Mouse (Mus musculus) intestine, embryonic 14.5 days (tissue): Measurements from ENCODE around the gene Cbx7. TPM values are rescaled to one million over a fixed set of nuclear protein-coding genes. Genes with fewer than 3 reads are reported as not detected.

ENCODE experiments used
- ATAC-seq: fragments of 200-750 bp; cut with Nextera tagmentation; replicated peaks from 2 replicates; pipeline ENCODE4 v1.8.0; 2017; ENCODE audit warnings: low read depth, moderate number of reproducible peaks, moderate TSS enrichment, moderate library complexity; ENCODE audit not compliant: low FRiP score, low TSS enrichment
- DNase-seq: peaks from one replicate; pipeline ENCODE4 v3.0.0-alpha.2; 2018; ENCODE audit warnings: low spot score
- H3K27ac ChIP-seq: fragments of 300-500 bp; sonication (generic); 2 replicates; pipeline ENCODE4 v1.5.1; 2014; ENCODE audit warnings: low read depth, mild to moderate bottlenecking, control low read depth
- H3K27me3 ChIP-seq: fragments of 300-500 bp; sonication (generic); replicated peaks from 2 replicates; pipeline ENCODE4 v1.6.1; 2014; ENCODE audit warnings: low read length, control low read depth; ENCODE audit not compliant: control insufficient read depth, insufficient read depth
- H3K36me3 ChIP-seq: fragments of 300-500 bp; sonication (generic); 2 replicates; pipeline ENCODE4 v1.6.1; 2014; ENCODE audit warnings: low read length, control low read depth; ENCODE audit not compliant: control insufficient read depth, insufficient read depth
- H3K4me1 ChIP-seq: fragments of 300-500 bp; sonication (generic); replicated peaks from 2 replicates; pipeline ENCODE4 v1.6.1; 2014; ENCODE audit warnings: low read length, control low read depth, mixed read lengths; ENCODE audit not compliant: control insufficient read depth, insufficient read depth
- H3K4me2 ChIP-seq: fragments of 300-500 bp; sonication (generic); 2 replicates; pipeline ENCODE4 v1.6.1; 2014; ENCODE audit warnings: low read length
- H3K4me3 ChIP-seq: fragments of 300-500 bp; sonication (generic); 2 replicates; pipeline ENCODE4 v1.5.1; 2014; ENCODE audit warnings: low read depth, low read length, control low read depth, mixed read lengths
- H3K9ac ChIP-seq: fragments of 300-500 bp; sonication (generic); 2 replicates; pipeline ENCODE4 v1.6.1; 2014; ENCODE audit warnings: mild to moderate bottlenecking, low read length
- H3K9me3 ChIP-seq: fragments of 300-500 bp; sonication (generic); 2 replicates; pipeline ENCODE4 v1.6.1; 2016; ENCODE audit warnings: low read length, control low read depth; ENCODE audit not compliant: control insufficient read depth
- WGBS: fragments of 180-500 bp; shearing (Covaris S2); extraction: QIAGEN DNeasy Blood & Tissue Kit; methylation state at CpG from one replicate; pipeline ENCODE4 v1.1.7; 2014; 5-methylcytosine and 5-hydroxymethylcytosine counted together
- polyA plus RNA-seq: library from polyadenylated mRNA; unstranded; fragments of >200 nt; fragmentation: Nextera tagmentation; extraction: Ambion mirVana; gene quantifications from 2 replicates; pipeline ENCODE4 v1.2.1, GENCODE M21; 2014

The Cbx7 gene
- polyA plus RNA-seq, 1 experiment from 2014 or later: 6.2 TPM

- 86% methylated on average over 12 of the region's 12 CpGs for WGBS
- ATAC-seq (no peak), DNase-seq (no peak)
- no peak overlapping the region for H3K9ac ChIP-seq
- H3K4me3 ChIP-seq: no peak overlapping the region
- no peak overlapping the region for H3K4me2 ChIP-seq
- no peaks in the 10 kb centered on the region for H3K36me3 ChIP-seq
- peaks cover 17% of the 10 kb centered on the region for H3K27me3 ChIP-seq
- no peak overlapping the region for H3K27ac ChIP-seq
- H3K9me3 ChIP-seq: no peaks in the 10 kb centered on the region
- H3K4me1 ChIP-seq: 0 out of 2 replicates have a peak, but pooled peaks cover 2% of the 10 kb centered on the region
These were observed 31.9 kb downstream of the Cbx7 start for GRCm38 (mm10) chr15:79939020-79939419.

GRCm38 (mm10) chr15:79936374-79936751 is 34.6 kb downstream of the Cbx7 start:
- Histone ChIP-seq H3K9me3 (no peaks in the 10 kb centered on the region), H3K27me3 (peaks cover 41% of the 10 kb centered on the region), H3K4me2 (no peak overlapping the region), H3K4me1 (peaks cover 2% of the 10 kb centered on the region; the same call in 1 of the 2 replicates), H3K4me3 (no peak overlapping the region), H3K36me3 (no peaks in the 10 kb centered on the region), H3K9ac (no peak overlapping the region), H3K27ac (no peak overlapping the region)
- WGBS: 70% methylated on average over 7 of the region's 7 CpGs
- DNase-seq (no peak), ATAC-seq (no peak)

GRCm38 (mm10) chr15:79935654-79936373 is 35.1 kb downstream of the Cbx7 start:
- H3K4me2 ChIP-seq: no peak overlapping the region
- H3K36me3 ChIP-seq: no peaks in the 10 kb centered on the region
- no peak overlapping the region for H3K4me3 ChIP-seq
- DNase-seq: no peak
- H3K9ac ChIP-seq: no peak overlapping the region
- no peak overlapping the region for H3K27ac ChIP-seq
- 40% methylated on average over 9 of the region's 9 CpGs for WGBS
- peaks cover 2% of the 10 kb centered on the region; the same call in 1 of the 2 replicates for H3K4me1 ChIP-seq
- H3K27me3 ChIP-seq: peaks cover 41% of the 10 kb centered on the region
- no peak for ATAC-seq
- no peaks in the 10 kb centered on the region for H3K9me3 ChIP-seq

GRCm38 (mm10) chr15:79934776-79935175 is 36.1 kb downstream of the Cbx7 start:
- H3K27ac ChIP-seq: no peak overlapping the region
- peaks cover 2% of the 10 kb centered on the region; the same call in 1 of the 2 replicates for H3K4me1 ChIP-seq
- no peak overlapping the region for H3K4me3 ChIP-seq
- H3K36me3 ChIP-seq: no peaks in the 10 kb centered on the region
- DNase-seq (no peak), ATAC-seq (no peak)
- H3K9me3 ChIP-seq: no peaks in the 10 kb centered on the region
- peaks cover 41% of the 10 kb centered on the region for H3K27me3 ChIP-seq
- whole genome bisulfite sequencing: 11% methylated on average over 10 of the region's 10 CpGs
- H3K9ac ChIP-seq: no peak overlapping the region
- H3K4me2 ChIP-seq: no peak overlapping the region

- H3K9ac ChIP-seq: no peak overlapping the region
- ATAC-seq: no peak
- no peaks in the 10 kb centered on the region for H3K9me3 ChIP-seq
- H3K4me3 ChIP-seq: no peak overlapping the region
- no peaks in the 10 kb centered on the region for H3K36me3 ChIP-seq
- peaks cover 41% of the 10 kb centered on the region for H3K27me3 ChIP-seq
- peaks cover 2% of the 10 kb centered on the region; the same call in 1 of the 2 replicates for H3K4me1 ChIP-seq
- WGBS: 4% methylated on average over 22 of the region's 22 CpGs
- H3K4me2 ChIP-seq: peak overlapping the region; percentile 20
- H3K27ac ChIP-seq: no peak overlapping the region
- no peak for DNase-seq
These were observed 37.0 kb downstream of the Cbx7 start for GRCm38 (mm10) chr15:79933670-79934514.

- Histone ChIP-seq H3K4me2 (peak overlapping the region; percentile 77), H3K9ac (no peak overlapping the region), H3K9me3 (no peaks in the 10 kb centered on the region), H3K36me3 (no peaks in the 10 kb centered on the region), H3K27me3 (peaks cover 41% of the 10 kb centered on the region), H3K4me3 (peak overlapping the region; percentile 58), H3K27ac (no peak overlapping the region), H3K4me1 (peaks cover 2% of the 10 kb centered on the region; the same call in 1 of the 2 replicates)
- WGBS: 5% methylated on average over 22 of the region's 22 CpGs
- DNase-seq (peak; percentile 59), ATAC-seq (no peak)
These were observed 37.8 kb downstream of the Cbx7 start for GRCm38 (mm10) chr15:79933052-79933669.

- Histone ChIP-seq H3K9ac (peak overlapping the region; percentile 50), H3K4me2 (peak overlapping the region; percentile 77), H3K27me3 (peaks cover 41% of the 10 kb centered on the region), H3K9me3 (no peaks in the 10 kb centered on the region), H3K27ac (peak overlapping the region; percentile 47), H3K36me3 (no peaks in the 10 kb centered on the region), H3K4me1 (peaks cover 3% of the 10 kb centered on the region; the same call in 1 of the 2 replicates), H3K4me3 (peak overlapping the region; percentile 58)
- ATAC-seq (peak; percentile 76), DNase-seq (peak; percentile 91)
- under 1% methylated on average over 52 of the region's 62 CpGs for WGBS
These were observed 38.5 kb downstream of the Cbx7 start for GRCm38 (mm10) chr15:79932323-79932987.
